In the genomic region with DNA sequence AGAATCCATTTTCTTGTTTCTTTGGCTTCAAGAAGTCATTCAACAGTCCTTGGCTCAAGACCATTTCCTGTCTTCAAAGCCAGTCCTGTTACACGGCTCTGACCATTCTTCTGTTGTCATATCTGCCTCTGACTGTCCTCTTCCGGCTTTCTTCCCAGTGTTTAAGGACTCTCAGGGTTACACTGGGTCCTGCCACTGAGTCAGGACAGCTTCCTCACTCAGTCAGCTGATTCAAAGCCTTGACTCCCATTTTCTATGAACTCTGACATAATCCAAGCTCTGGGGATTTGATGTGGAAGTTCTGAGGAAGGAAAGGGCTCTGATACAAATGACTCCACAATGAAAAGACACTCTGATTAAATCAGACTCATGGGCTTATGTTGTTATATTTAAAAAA, we compare ENCODE assay signal across 29 mouse cellular contexts. TPM values are rescaled to one million over a fixed set of nuclear protein-coding genes. Genes with fewer than 3 reads are reported as not detected.
"Had no signal": no experiment of that assay in that cellular context is flagged by ENCODE, and none has a peak within 500 bp of the region (broad histone marks: within the 10 kb centered on the region; RNA-seq: fewer than 3 reads in every experiment).

No protein-coding gene starts in this region.

- H3K4me2 ChIP-seq: hindbrain, embryonic 13.5 days; hindbrain, embryonic 15.5 days; kidney, embryonic 15.5 days; limb, embryonic 13.5 days; limb, embryonic 15.5 days; liver, embryonic 13.5 days had no signal

- H3K4me3 ChIP-seq: hindbrain, embryonic 13.5 days; hindbrain, embryonic 15.5 days; kidney, embryonic 15.5 days; limb, embryonic 13.5 days; limb, embryonic 15.5 days; liver, embryonic 13.5 days had no signal

- H3K9me3 ChIP-seq: hindbrain, embryonic 13.5 days; hindbrain, embryonic 15.5 days; kidney, embryonic 15.5 days; limb, embryonic 13.5 days; limb, embryonic 15.5 days; liver, embryonic 13.5 days had no signal

- H3K27me3 ChIP-seq: hindbrain, embryonic 13.5 days; hindbrain, embryonic 15.5 days; kidney, embryonic 15.5 days; limb, embryonic 13.5 days; limb, embryonic 15.5 days had no signal

- ATAC-seq: hindbrain, postnatal 0 days; intestine, embryonic 16.5 days had no signal

- H3K27ac ChIP-seq: hindbrain, embryonic 13.5 days; hindbrain, embryonic 15.5 days; hindbrain, postnatal 0 days; kidney, embryonic 15.5 days; kidney, postnatal 0 days; limb, embryonic 13.5 days; limb, embryonic 15.5 days; liver, embryonic 13.5 days had no signal

- DNase-seq: gastrocnemius, postnatal 14 days; gastrocnemius, postnatal 36 days; heart, postnatal 14 days; heart, postnatal 36 days; kidney, adult 11 months; kidney, adult 2 months; kidney, adult 9 months; kidney, postnatal 14 days; kidney, postnatal 36 days; layer of hippocampus, adult 9-11 months; layer of hippocampus, postnatal 36 days; left cerebral cortex, postnatal 4 days; liver, embryonic 13.5 days had no signal

- H3K4me1 ChIP-seq: hindbrain, embryonic 13.5 days; hindbrain, embryonic 15.5 days; limb, embryonic 13.5 days; limb, embryonic 15.5 days had no signal

- H3K9ac ChIP-seq: hindbrain, embryonic 13.5 days; hindbrain, embryonic 15.5 days; kidney, embryonic 15.5 days; limb, embryonic 13.5 days; limb, embryonic 15.5 days; liver, embryonic 13.5 days had no signal

- H3K36me3 ChIP-seq: hindbrain, embryonic 13.5 days; hindbrain, embryonic 15.5 days; kidney, embryonic 15.5 days; limb, embryonic 13.5 days; limb, embryonic 15.5 days; liver, embryonic 13.5 days had no signal

RNA-seq across cellular contexts. Expression of a gene that starts 9.5 kb away (rescaled TPM):
- total RNA-seq: gastrocnemius, adult 18-20 months; gastrocnemius, adult 8-10 months; gastrocnemius, postnatal 36 days; hindbrain, postnatal 0 days; layer of hippocampus, adult 18-20 months; layer of hippocampus, postnatal 14 days; layer of hippocampus, postnatal 36 days; left cerebral cortex, adult 18-20 months; left cerebral cortex, postnatal 10 days; left cerebral cortex, postnatal 25 days; left cerebral cortex, postnatal 4 days had no signal
- polyA plus RNA-seq: hindbrain, embryonic 15.5 days; limb, embryonic 11.5 days had no signal
